Mouse (Mus musculus) heart, adult 2 months (tissue): ENCODE results near the gene Tkfc. TPM values are rescaled to one million over a fixed set of nuclear protein-coding genes. Genes with fewer than 3 reads are reported as not detected.
A peak's percentile ranks its signal among the peaks of the same experiment; 100 is the strongest.

Experiments used
- DNase-seq, 2 experiments: peaks; one replicate each; pipeline ENCODE4 v3.0.0; 2021
- H3K27ac ChIP-seq: fragments of 200-600 bp; 2 replicates; pipeline ENCODE4 v1.8.1; 2022
- H3K27me3 ChIP-seq: fragments of 200-500 bp; 2 replicates; pipeline ENCODE4 v1.6.1; 2012; ENCODE audit warnings: mild to moderate bottlenecking, low read length, inconsistent platforms, mixed read lengths; ENCODE audit not compliant: control insufficient read depth, insufficient read depth
- H3K36me3 ChIP-seq: fragments of 200-500 bp; 2 replicates; pipeline ENCODE4 v1.6.1; 2012; ENCODE audit warnings: low read length, inconsistent platforms; ENCODE audit not compliant: control insufficient read depth, insufficient read depth
- H3K4me1 ChIP-seq: fragments of 200-500 bp; 2 replicates; pipeline ENCODE4 v1.6.1; 2011; ENCODE audit warnings: low read length; ENCODE audit not compliant: control insufficient read depth, insufficient read depth
- H3K4me3 ChIP-seq: fragments of 200-600 bp; 2 replicates; pipeline ENCODE4 v1.8.1; 2022
- H3K79me2 ChIP-seq: fragments of 200-500 bp; replicated peaks from 2 replicates; pipeline ENCODE4 v1.6.1; 2012; ENCODE audit warnings: mild to moderate bottlenecking, inconsistent platforms, low read length, moderate library complexity, mixed read lengths; ENCODE audit not compliant: control insufficient read depth, insufficient read depth
- H3K9ac ChIP-seq: fragments of 200-500 bp; 2 replicates; pipeline ENCODE4 v1.6.1; 2012; ENCODE audit warnings: low read depth, mild to moderate bottlenecking, control low read depth, inconsistent platforms, low read length, mixed read lengths
- CTCF ChIP-seq: fragments of 200-600 bp; IDR thresholded peaks from 2 replicates; pipeline ENCODE4 v1.8.1; 2022; ENCODE audit warnings: antibody characterized with exemption, mild to moderate bottlenecking, moderate library complexity
- EP300 ChIP-seq: fragments of 200-500 bp; IDR thresholded peaks from 2 replicates; pipeline ENCODE4 v1.6.1; 2011; ENCODE audit warnings: low read depth, low read length, control low read depth; ENCODE audit not compliant: insufficient read depth
- POLR2A ChIP-seq: fragments of 200-500 bp; IDR thresholded peaks from 2 replicates; pipeline ENCODE4 v1.6.1; 2011; ENCODE audit warnings: mild to moderate bottlenecking, low read depth, low read length, control low read depth; ENCODE audit not compliant: insufficient read depth
- WGBS: fragments of 180-500 bp; shearing (Covaris S2); methylation state at CpG from one replicate; pipeline ENCODE4 v1.1.7; 2018; 5-methylcytosine and 5-hydroxymethylcytosine counted together
- intact Hi-C: fragments of 180-260 bp; cut with DNase I; formaldehyde crosslinking; loops from one replicate; pipeline ENCODE4 v1.15.1; 2025
- polyA plus RNA-seq: library from polyadenylated mRNA; depleted of rRNA; stranded (reverse); fragments of >200 nt; gene quantifications from 2 replicates; pipeline ENCODE4 v1.2.3, GENCODE M21; 2012
- total RNA-seq, 2 experiments: library from RNA; stranded (reverse); gene quantifications; 2 replicates each; pipeline ENCODE4 v1.2.3; 2021

The Tkfc gene
- total and polyA plus RNA-seq, 3 experiments: 7.4 to 9.6 (median 8.2) TPM

- H3K27me3 ChIP-seq: no peaks in the 10 kb centered on the region
- no peak for TF ChIP-seq POLR2A
- no peak for TF ChIP-seq EP300
- no peak for TF ChIP-seq CTCF
- intact Hi-C loops: no loop called here
- WGBS: 86% methylated on average over 6 of the region's 6 CpGs
- no peaks in the 10 kb centered on the region for H3K36me3 ChIP-seq
- no peak overlapping the region for H3K4me3 ChIP-seq
- no peak overlapping the region for H3K27ac ChIP-seq
- H3K4me1 ChIP-seq: no peaks in the 10 kb centered on the region
- no peaks in the 10 kb centered on the region for H3K79me2 ChIP-seq
- no peak for DNase-seq
- no peak overlapping the region for H3K9ac ChIP-seq
These were observed 35.8 kb downstream of the Tkfc start for GRCm38 (mm10) chr19:10569627-10570026.

DNA sequence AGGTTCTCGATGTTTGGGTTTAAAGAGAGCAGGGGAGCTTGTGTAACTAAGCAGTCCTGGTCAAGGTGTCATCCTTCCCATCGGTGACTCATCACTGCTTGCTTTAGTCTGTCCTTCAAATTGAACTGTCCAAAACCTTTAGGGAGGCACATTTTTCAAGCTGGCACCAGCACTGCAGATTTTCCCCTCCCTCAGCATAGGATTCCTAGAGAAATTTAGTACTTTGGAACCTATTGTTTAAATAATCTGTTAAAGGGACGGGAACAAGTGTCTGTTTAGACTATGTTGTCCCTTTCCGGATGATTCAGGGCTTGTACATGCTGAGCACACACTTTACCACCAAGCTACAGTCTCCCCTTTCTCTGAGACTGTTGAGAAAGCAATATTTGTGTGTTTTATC is 40.2 kb downstream of the Tkfc start:
- H3K4me1 ChIP-seq: peaks cover 4% of the 10 kb centered on the region
- TF ChIP-seq EP300 (no peak), CTCF (no peak), POLR2A (no peak)
- no peak overlapping the region for H3K9ac ChIP-seq
- H3K36me3 ChIP-seq: no peaks in the 10 kb centered on the region
- WGBS: 42% methylated on average over 4 of the region's 4 CpGs
- H3K4me3 ChIP-seq: no peak overlapping the region
- no peaks in the 10 kb centered on the region for H3K79me2 ChIP-seq
- intact Hi-C loops: no loop called here
- H3K27ac ChIP-seq: no peak overlapping the region
- H3K27me3 ChIP-seq: no peaks in the 10 kb centered on the region
- DNase-seq: no peak

DNA sequence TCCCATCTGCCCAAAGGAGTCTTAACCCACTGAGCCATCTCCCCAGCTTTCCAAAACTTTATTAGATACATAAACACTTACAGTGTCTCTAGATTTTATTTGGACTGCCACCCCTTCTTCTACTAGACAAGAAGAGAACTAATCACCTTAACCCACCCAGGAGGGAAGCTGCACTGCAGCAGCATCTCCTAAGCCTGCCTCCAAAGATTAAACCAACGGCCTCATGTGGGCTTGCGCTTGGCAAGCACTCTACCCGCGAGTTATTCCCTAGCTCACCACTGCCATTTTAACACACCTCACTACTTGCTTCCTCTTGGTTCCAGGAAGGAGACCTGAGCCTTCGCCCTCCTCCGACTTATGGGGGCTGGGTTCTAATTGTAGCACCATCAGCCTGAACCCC is 41.2 kb downstream of the Tkfc start:
- 74% methylated on average over 6 of the region's 6 CpGs for WGBS

DNA sequence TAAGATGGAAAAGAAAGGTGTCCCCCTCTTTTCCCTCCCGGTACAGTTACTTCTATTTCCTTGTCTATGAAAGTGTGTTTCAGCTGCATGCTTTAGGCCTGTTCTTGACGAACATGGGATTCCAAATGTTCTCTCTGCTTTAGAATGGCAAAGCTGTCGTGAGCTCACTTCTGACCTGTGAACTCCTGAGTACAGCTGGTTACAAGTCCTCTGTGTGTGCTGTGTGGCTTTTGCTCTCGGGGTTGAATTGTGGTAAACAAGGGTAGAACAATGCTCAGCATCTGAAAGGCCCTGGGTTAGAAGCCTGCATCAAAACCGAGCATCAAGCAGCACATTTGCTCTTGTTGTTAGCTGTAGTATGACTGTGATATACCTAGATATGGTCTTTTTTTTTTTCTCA is 43.1 kb downstream of the Tkfc start:
- Histone ChIP-seq H3K9ac (no peak overlapping the region), H3K4me1 (peaks cover 4% of the 10 kb centered on the region), H3K79me2 (no peaks in the 10 kb centered on the region), H3K27me3 (no peaks in the 10 kb centered on the region), H3K4me3 (no peak overlapping the region), H3K36me3 (no peaks in the 10 kb centered on the region), H3K27ac (peak overlapping the region; percentile 63)
- intact Hi-C loops: no loop called here
- no peak for TF ChIP-seq EP300
- no peak for TF ChIP-seq POLR2A
- TF ChIP-seq CTCF: no peak
- WGBS: 66% methylated on average over 5 of the region's 5 CpGs
- DNase-seq: no peak

More for the DNA sequence above, 41.2 kb downstream of the Tkfc start:
- TF ChIP-seq EP300 (no peak), POLR2A (no peak), CTCF (no peak)
- Histone ChIP-seq H3K27ac (no peak overlapping the region), H3K4me3 (no peak overlapping the region), H3K27me3 (no peaks in the 10 kb centered on the region), H3K4me1 (peaks cover 4% of the 10 kb centered on the region), H3K79me2 (no peaks in the 10 kb centered on the region), H3K36me3 (no peaks in the 10 kb centered on the region), H3K9ac (no peak overlapping the region)
- intact Hi-C loops: no loop called here
- no peak for DNase-seq

GRCm38 (mm10) chr19:10561558-10562314 is 43.7 kb downstream of the Tkfc start:
- no peak overlapping the region for H3K9ac ChIP-seq
- intact Hi-C loops: no loop called here

GRCm38 (mm10) chr19:10560108-10560507 is 45.3 kb downstream of the Tkfc start:
- WGBS: 49% methylated on average over 5 of the region's 5 CpGs
- intact Hi-C loops: no loop called here
- no peaks in the 10 kb centered on the region for H3K36me3 ChIP-seq
- no peak overlapping the region for H3K9ac ChIP-seq
- H3K79me2 ChIP-seq: no peaks in the 10 kb centered on the region
- H3K27ac ChIP-seq: no peak overlapping the region
- H3K27me3 ChIP-seq: no peaks in the 10 kb centered on the region
- DNase-seq: no peak
- peaks cover 7% of the 10 kb centered on the region for H3K4me1 ChIP-seq
- no peak overlapping the region for H3K4me3 ChIP-seq
- peak; percentile 49 for TF ChIP-seq CTCF
- TF ChIP-seq POLR2A: no peak

More at GRCm38 (mm10) chr19:10561558-10562314, 43.7 kb downstream of the Tkfc start:
- peak; percentile 47 to 69 for DNase-seq
- 28% methylated on average over 6 of the region's 6 CpGs for WGBS
- H3K79me2 ChIP-seq: no peaks in the 10 kb centered on the region
- peaks cover 4% of the 10 kb centered on the region for H3K4me1 ChIP-seq
- no peak overlapping the region for H3K4me3 ChIP-seq
- peak overlapping the region; percentile 63 for H3K27ac ChIP-seq
- H3K27me3 ChIP-seq: no peaks in the 10 kb centered on the region
- TF ChIP-seq CTCF: no peak
- TF ChIP-seq EP300: no peak
- TF ChIP-seq POLR2A: no peak
- no peaks in the 10 kb centered on the region for H3K36me3 ChIP-seq
